Mouse (Mus musculus) cerebellum, adult 2 months (tissue): Measurements from ENCODE around the gene Cgref1.

Source experiments
- CTCF ChIP-seq: fragments of 200-500 bp; IDR thresholded peaks from 2 replicates; pipeline ENCODE4 v1.5.1; 2011; ENCODE audit warnings: low read depth, mild to moderate bottlenecking, control low read depth, low read length, moderate library complexity, borderline replicate concordance; ENCODE audit not compliant: insufficient read depth
- POLR2A ChIP-seq: fragments of 200-500 bp; IDR thresholded peaks from 2 replicates; pipeline ENCODE4 v1.6.1; 2011; ENCODE audit warnings: low read length, control low read depth, borderline replicate concordance; ENCODE audit not compliant: insufficient read depth

DNA sequence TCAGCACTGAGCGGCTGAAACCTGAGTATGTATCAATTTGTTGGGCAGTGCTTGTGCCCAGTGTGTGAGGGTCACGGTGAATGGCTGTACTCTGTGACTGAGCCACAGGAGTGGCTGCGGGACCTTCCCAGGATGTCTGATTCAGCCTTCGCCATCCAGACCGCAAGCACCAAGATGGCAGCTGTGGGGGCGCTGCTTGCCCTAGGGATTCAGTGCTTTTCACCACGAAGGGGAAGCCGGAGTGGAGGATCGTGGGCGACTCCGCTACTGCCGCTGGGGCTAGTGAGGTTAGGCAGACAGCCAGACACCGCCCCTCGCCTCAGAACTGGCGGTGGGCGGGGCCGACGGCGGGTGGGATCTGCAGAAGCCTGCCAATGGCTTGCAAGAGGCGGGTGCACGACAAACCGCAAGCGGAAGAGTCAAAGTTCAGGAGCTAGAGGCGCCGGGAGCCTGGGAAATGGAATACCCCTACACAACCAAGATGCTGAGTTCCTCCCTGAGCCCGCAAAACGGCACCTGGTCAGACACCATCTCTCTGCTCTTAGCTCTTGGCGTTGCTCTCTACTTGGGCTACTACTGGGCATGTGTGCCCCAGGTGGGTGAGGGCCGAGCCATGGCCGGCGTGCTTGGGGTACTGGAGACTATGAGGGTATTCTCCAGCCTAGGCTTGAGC lies 4.4 kb upstream of the Cgref1 start:
- no peak for TF ChIP-seq CTCF
- peak; percentile 57; the same call in 1 of the 2 replicates for TF ChIP-seq POLR2A
